Mouse (Mus musculus): ENCODE measurements around the gene Ube2v1.
"Not testable (repeated sequence)": the region's sequence is repeated elsewhere in the genome, so short reads cannot be mapped to it uniquely, and the experiment has no call there.

Ube2v1 gene

DNA sequence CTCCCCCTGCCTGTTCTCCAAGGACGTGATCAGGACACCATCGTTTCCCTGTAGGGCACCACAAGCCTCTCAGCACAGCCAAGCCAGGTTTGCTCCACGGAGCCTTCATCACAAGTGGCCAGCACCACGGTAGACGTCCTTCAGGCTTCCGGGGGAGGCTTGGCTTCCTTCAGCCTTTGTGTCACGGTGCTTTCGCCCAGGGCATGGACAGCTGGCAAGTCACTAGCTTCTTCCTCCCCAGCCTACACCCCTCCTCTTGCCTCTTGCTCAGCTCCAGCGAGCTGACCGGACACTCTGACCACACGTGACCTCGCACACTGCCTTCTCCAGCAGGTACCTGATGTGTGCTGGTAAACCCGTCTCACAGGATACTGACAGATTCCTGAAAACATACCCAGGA lies 9.5 kb downstream of the Ube2v1 start:
- no peak for DNase-seq (ENCODE audit: low spot score in 2 of 2)

DNA sequence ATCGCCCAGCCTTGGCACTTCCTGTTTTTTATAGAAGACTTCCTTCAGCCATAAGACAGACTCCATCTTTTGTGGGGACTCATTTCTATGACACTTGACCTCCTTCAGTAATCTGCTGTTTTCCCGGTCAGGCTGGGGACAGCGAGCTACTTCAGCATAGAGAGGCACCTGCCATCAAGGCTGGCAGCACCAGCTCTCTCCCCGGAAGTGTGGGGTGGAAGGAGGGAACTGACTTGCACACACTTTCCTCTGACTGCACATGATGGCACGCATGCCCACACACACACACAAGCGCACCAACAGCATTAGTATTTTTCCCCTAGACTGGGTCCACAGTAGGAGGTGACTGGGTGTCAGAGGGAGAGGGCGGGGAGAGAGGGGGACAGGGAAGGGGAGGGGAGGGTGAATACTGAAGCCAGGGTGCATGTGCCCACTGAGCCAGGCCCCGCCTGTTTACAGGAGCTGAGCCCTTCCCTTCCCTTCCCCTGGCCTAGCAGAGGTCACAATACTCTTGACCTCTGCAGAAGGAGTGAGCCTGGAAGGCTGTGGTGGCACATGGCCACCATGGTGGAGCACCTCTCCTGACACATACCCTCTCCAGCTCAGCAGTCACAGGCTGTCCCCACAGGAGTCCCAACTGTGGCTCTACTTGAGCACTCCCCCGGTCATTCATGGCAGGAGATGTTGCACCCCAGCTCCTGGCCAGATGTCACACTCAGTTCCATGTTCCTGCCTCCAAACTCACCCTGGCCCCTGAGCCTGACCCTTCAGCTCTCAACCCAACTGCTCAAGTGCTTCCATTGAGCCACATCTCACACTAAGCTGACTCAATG lies 10.4 kb downstream of the Ube2v1 start:
- no peak for DNase-seq (ENCODE audit: low spot score in 2 of 2)

DNA sequence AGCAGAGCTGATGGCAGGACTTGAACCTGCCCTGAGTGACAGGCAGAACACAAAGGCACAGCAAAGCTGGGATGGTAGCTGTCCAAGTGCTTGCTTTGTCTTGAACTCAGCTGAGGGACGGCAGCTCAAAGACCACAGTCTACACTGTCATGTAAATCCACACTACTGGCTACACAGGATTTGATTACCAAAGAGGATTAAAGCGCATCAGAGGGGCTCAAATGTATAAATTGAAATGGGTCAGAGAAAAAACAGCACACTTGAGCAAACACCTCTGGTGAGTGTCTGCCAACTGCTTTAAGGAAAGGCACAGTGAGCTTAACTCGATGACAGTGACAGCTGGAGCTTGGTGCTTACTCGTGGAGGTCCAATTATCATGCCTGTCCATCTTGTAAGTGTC lies 14.4 kb downstream of the Ube2v1 start:
- DNase-seq (ENCODE audit: low spot score in 2 of 2) = no peak

- DNase-seq (ENCODE audit: low spot score in 2 of 2) = no peak
Measured at GRCm38 (mm10) chr2:167617034-167617433, 14.9 kb downstream of the Ube2v1 start.

GRCm38 (mm10) chr2:167613335-167613734 lies 18.6 kb downstream of the Ube2v1 start:
- DNase-seq (ENCODE audit: low spot score in 2 of 2) = not testable (repeated sequence)

DNA sequence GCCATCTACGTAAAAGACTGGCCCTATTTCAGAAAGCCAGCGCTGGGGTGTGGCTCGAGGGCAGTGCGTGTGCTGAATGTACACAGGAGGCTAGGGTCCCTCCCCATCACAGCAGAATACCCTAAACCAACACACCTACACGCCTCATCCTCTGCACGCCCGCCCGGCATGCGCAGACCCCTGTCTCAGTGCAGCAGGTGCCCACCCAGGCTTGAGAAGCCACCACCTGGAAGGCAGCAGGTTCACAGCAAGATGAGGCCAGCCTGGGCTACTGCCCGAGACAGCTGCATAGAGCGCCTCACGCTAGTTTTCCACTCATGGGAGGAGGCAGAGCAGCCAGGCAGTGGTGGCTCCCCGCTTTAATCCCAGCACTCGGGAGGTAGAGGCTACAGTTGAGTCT lies 19.8 kb downstream of the Ube2v1 start:
- no peak for DNase-seq (ENCODE audit: low spot score in 2 of 2)

GRCm38 (mm10) chr2:167611287-167611686 lies 20.6 kb downstream of the Ube2v1 start:
- no peak for DNase-seq (ENCODE audit: low spot score in 2 of 2)

DNA sequence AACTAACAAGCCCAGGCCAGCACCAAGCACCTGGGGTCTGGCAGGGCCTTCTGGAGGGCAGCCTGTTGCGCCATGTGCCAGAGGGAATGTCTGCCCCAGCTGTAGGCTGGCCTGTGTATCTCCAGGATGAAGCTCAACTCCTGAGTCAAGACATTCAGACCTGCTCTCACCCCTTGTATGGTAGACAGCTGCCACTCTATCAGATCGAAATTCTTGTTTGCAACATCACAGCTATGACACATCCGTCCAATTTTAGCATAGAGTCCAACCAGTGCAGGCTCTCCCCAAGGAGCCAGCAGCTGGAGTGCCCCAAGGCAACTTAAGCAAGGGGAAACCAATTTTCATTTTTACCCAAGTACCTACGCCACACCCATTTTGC lies 25.2 kb downstream of the Ube2v1 start:
- DNase-seq (ENCODE audit: low spot score in 2 of 2) = no peak

DNA sequence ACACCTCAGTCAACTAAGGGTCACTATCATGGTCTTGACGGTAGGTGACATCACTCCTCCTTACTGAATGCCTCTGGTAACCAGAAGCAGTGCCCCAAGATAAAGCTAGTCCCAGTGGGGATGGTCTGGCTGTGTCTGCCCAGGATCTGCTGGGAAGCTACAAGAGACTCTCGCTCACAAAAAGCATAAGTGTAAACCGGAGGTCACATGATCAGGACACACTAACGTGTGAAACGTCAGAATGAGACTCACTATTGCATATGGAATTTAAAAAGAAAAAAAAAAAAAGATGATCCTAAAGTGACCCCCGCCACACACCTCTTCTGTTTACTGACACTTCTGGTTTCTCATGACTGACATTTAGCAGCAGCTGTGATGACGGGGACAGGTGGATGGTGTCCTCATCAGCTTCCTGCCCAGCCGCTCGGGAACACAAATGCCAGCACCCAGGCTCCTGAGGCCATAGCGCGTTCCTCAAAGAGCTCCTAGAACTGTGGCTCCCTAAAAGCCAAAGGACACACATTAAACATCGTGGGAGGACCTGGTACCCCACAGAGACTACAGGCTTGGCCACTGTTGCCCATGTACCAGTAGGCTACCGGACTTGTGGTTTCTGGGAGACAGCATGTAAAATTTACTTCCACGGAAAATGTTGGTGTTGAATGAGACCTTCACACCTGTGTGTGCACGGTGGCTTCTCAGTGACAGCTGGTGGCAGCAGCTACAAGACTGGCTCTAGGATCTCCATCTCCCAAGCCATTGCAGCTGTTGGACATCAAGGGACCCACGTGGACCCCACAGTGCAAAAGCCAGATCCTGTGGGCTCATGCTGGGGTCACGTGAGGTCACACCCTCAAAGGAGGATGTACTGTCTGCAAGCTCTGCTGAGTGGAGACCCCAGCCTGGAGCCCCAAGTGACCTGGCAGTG lies 25.8 kb downstream of the Ube2v1 start:
- no peak for DNase-seq (ENCODE audit: low spot score in 2 of 2)

DNA sequence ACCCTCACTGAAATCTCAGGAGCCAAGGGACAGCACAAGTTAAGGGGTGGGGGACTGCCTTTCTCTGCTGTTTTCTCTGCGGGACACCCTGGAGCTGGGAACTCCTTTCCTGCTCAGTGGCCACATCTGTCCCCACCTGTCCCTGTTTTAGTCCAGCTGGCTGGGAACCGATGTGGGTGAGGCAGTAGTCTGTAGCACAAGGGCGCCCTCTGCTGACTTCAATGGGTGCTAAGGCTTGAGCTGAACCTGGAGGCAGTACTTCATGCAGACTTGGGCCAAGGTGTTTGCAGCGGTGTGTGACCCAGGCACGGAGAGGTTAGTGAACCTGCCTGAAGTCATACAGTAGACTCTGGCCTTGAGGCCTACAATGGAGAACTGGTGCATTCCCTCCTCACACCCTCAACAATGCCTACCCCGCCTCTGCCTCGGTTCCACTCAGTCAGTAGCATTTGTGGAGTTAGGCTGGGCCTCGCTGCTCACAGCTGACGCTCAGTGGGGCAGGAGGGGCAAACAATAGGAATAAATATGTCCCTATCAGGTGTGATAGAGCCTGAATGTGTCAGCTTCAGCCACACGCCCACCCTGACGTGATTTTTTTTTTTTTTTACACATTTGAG lies 26.6 kb downstream of the Ube2v1 start:
- peak; percentile 66 to 91 for DNase-seq (ENCODE audit: low spot score in 2 of 2)

DNA sequence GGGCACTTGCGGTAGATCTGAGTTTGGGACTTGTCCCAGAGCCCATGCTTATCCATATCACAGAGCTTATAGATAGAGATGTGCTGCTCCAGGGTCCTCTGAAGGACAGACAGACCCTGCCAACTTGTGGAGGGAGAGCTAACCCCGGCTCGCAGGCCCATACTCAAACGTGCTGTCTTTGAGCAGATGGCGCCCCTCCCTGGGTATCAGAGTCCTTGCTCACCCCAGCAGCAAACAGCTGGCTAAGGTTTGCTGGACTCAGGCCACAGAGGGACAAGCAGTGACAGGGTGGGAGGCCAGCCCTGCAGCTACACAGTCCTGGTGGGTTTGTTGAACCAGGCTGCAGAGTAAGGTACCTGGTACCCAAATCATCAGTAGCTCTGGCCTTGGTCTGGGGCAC lies 28.9 kb downstream of the Ube2v1 start:
- no peak for DNase-seq (ENCODE audit: low spot score in 2 of 2)

- DNase-seq (ENCODE audit: low spot score in 2 of 2) = no peak
Measured at GRCm38 (mm10) chr2:167602364-167602763, 29.5 kb downstream of the Ube2v1 start.

GRCm38 (mm10) chr2:167600481-167600995 lies 31.4 kb downstream of the Ube2v1 start:
- no peak for DNase-seq (ENCODE audit: low spot score in 2 of 2)

DNA sequence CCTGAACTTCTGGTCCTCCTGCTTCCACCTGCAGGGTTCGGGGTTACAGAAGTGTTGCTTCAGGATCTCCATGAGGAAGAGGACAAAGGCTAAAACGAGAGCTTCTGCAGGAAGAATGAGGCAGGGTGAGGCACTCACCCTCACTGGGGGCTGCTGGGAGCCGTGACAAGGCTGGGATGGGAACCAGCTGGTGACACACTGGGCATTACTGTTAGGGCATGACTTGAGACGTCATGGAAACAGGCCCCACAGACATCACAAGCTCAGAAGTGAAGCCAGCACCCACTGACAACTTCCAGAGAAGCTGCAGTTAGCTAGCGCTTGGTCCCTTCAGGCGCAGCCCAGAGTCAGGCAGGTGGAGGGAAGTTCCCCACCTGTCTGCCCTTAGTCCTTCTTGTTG lies 32.0 kb downstream of the Ube2v1 start:
- DNase-seq (ENCODE audit: low spot score in 2 of 2) = no peak

DNA sequence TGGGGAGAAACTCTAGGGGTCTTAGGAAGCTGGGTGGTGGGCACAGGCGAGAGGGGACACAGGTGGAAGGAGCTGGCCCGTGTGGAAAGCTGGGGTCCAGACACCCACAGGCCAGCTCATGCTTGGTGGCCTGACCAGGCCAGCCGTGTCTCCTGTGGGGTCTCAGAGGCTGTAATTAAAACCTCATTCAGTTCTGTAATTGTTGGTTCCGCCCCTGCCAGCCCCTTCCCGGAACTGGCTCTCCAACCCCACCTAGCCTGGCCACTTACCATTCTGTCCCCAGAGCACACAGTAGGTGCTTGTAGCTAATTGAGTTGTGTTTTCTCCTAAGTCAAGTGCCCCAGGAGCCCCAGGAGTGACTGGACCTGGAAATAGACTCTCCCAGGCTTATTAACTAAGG lies 32.7 kb downstream of the Ube2v1 start:
- no peak for DNase-seq (ENCODE audit: low spot score in 2 of 2)

DNA sequence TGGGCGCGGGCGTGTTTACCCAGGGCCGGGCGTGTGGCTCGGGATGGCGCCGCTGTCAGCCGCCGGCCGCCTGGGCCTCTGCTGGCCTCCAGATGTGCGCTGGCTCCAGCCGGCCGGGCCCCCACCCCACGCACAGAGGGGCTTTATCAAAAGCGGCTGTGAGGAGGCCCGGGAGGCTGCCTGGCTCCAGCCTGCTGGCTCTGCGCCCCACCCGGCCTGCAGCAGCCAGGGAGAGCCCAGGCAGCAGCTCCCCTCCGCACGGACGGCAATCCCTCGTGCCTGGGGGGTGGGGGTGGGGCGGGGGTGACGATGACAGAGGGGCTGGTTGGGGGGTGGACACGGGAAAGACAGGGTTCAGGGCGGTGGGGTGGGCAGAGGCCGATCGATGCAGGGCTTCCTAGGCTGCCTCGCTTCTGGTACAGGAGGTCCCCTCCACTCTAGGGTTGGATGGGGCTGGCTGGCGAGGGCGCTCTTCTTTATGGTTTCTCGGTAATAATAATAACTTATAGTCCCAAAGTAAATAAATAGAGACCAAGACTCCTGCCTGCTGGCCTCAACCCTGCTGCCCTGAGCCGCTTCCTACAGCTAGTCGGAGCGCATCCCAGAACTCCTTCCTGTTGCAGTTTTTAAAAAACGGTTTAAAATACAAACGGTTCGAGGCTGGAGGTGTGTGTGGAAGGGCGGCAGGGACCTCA lies 34.3 kb downstream of the Ube2v1 start:
- DNase-seq (ENCODE audit: low spot score in 2 of 2) = no peak

GRCm38 (mm10) chr2:167596726-167597491 lies 35.0 kb downstream of the Ube2v1 start:
- DNase-seq (ENCODE audit: low spot score in 2 of 2) = no peak

DNA sequence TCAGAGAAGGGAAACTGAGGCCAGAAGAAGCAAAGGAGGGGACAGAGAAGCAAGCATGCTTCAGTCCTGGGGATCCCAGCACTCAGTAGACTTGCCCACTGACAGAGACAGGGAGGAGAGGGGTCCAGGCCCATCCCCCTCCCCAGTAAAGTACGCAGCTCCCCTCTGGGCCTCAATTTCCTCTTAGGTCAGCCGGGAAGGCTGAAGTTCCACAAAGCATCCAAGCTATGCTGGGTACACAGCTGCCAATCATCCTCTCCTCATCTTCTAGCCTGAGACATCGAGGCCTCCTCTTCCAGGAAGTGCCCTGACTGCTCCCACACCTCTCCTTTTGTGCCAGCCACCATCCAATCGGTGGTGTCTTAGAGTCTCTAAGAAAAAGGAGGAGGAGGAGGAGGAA lies 35.6 kb downstream of the Ube2v1 start:
- DNase-seq (ENCODE audit: low spot score in 2 of 2) = no peak

DNA sequence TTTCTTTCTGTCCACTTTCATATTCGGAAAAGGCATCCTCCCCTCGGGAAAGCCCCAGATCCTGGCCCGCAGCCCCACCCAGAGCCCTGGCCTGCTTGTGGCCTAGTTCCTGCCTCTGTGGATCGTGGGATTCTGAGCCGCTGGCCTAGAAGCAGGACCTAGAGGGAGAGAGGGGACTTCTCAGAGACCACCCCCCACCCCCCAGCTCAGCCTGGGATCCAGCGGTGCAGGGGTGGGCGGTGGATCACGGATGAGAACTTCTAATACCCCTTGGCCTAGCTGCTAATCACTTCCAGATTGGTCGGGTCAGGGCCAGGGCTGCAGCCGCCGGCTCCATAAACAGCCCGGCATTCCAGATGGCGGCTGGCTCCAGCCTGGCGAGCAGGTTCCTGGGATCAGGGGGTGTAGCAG lies 36.1 kb downstream of the Ube2v1 start:
- no peak for DNase-seq (ENCODE audit: low spot score in 2 of 2)

DNA sequence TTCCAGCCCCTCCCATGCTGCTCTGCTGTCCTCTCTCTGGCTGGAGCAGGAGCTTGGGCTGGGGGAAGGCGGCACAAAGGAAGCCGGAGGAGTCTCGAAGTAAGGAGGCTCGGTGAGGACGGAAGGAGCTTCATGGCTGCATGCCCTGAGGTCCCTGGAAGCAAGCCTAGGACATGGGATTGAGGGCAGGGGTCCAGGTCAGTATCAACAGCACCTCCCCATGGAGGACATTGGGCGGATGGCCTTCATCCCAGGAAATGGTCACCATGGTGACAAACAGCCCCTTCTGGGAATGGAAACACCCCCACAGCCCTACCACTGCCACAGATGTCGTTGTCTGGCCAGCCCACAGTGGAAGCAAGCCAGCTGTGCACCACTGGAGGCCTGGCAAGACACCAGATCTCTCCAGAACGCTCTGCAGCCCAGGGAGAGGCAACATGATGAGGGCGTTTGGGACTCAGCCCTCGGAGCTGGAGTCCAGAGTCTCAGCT lies 37.4 kb downstream of the Ube2v1 start:
- DNase-seq (ENCODE audit: low spot score in 2 of 2) = no peak

All from thymus, postnatal 10 days (tissue).